Mouse (Mus musculus): ENCODE measurements around the gene Il17rc. TPM values are rescaled to one million over a fixed set of nuclear protein-coding genes. Genes with fewer than 3 reads are reported as not detected.
A peak's percentile ranks its signal among the peaks of the same experiment; 100 is the strongest.

Gene Il17rc
- total RNA-seq, 2 experiments from 2014 or later: 22.7 to 25.4 TPM

DNA sequence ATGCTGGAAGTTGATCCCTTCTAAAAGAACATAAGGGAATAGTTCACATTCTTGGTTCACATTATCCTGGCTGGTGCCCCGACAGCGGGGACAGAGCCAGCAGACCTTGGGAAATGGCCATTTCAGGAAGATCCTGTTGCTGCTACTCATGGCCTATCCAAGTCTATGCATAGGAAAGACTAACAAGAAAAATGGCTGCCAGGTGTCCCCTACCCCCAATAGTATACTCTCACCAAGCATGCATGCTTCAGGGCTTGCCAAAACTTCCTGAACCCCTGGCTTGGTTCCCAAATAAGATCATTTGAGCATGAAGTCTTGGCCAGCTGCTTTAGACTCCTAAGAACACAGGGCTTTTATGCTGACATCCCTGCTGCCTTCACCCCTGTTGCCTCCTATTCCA is 19.4 kb upstream of the Il17rc start:
- no peak for DNase-seq (ENCODE audit: low spot score in 2 of 2)

DNA sequence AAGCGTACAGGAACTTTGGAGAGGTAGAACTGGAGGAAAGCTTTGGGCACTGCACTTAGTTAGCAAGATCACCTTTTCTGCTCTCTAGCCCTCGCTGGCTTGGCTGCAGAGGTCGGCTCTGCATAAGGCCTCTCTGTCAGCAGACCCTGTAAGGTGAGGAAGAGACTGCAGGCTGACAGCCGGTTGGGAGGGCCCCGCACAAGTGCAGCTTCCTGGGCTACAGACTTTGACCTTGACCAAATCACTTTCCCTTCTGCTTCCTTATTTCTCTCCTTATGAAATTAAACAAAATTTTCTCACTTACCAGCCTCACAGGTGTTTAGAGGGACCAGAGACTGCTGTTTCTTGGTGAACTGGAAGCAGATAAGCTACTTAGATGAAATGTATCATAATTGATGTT is 16.2 kb upstream of the Il17rc start:
- DNase-seq (ENCODE audit: low spot score in 2 of 2): no peak

DNA sequence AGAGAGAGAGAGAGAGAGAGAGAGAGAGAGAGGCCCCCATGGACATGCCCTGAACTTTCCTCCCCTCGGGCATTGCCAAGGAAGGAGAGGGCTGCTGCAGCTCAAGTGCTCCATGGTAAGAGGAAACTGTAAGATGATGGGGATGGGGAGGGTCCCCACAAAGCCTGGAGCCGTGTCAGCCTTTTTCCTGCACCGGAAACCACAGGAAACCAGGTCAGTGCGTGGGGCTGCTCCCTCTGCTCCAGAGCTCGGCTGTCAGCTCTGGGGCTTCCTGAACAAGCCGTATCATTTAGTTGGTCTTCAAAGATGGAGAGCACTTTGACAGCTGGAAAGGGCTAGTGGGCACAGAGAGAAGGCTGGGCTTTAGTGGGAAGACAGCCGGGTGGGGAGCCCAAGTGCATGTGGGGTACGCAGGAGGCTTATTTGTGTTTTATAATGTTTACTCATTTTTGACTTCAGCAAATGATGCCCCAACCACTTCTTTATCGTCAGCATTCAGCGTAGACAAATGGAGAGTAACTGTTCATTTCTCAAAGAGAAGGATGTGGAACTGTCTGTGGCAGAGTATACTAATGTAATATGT is 13.2 kb upstream of the Il17rc start, which contains the start of gene Il17re:
Il17re (plus strand) TSS at position 533 of the 583 bp plus-strand sequence.
- no peak for DNase-seq (ENCODE audit: low spot score in 2 of 2)

DNA sequence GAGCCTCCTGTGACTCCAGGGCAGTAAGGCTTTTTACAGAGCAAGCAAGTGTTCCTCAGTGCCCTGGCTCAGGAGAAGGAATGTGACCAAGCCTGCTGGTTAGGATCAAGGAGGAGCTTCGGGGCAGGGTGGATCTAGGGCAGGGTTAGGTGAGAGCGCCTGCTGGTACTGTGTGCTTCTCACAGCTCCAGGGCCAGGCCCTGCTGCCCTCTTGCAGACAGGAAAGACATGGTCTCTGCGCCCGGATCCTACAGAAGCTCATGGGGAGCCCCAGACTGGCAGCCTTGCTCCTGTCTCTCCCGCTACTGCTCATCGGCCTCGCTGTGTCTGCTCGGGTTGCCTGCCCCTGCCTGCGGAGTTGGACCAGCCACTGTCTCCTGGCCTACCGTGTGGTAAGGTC is 12.6 kb upstream of the Il17rc start:
- DNase-seq (ENCODE audit: low spot score in 2 of 2): no peak

DNA sequence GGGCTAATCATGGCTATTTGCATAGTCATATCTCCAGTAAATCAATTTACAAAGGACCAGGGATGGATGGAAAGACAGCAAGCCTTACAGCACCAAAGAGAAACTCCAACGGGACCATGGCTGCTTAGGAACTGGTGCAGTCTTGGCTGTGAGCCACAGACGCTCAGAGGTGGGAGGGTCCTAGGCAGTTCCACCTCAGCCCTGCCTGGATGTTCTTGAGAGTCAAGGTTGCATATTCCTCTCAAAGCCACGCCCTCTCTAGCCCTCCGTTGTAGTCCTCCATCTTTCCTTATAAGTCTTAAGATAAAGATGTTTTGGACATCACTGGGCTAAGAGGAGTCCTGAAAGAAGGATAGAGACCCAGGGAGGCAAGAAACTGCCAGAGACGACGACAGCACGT is 7.2 kb upstream of the Il17rc start:
- DNase-seq (ENCODE audit: low spot score in 2 of 2): no peak

DNA sequence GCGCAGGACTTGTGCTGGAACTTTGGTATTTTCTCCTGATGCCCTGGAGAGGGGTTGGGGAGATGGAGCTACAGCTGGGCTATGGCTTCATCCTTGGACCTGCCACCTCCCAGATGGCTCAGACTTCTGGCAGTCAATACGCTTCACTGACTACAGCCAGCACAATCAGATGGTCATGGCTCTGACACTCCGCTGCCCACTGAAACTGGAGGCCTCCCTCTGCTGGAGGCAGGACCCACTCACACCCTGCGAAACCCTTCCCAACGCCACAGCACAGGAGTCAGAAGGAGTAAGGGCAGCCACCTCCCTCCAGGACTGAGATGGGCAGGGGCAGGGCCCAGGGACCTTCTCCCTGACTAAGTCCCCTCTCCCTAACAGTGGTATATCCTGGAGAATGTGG is 5.6 kb upstream of the Il17rc start:
- no peak for DNase-seq (ENCODE audit: low spot score in 2 of 2)

DNA sequence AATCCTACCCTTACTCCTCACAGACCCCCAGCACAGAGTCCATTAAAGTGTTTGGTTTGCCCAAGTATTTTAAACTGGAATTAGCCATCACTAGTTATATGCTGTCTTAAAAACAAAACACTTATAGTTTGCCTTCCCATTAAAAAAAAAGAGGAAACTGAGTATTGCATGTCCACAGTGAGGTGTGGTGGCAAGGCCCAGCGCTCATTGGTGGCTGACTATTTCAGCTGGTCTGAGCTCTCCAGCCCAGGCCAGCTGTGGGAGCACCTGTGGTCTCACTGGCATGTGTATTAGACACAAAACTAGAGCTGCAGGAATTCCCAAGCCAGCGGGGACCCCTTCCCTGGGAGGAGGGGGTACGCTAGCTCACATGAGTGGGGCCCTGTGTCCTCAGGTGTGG is 2.7 kb upstream of the Il17rc start:
- DNase-seq (ENCODE audit: low spot score in 2 of 2): no peak

DNA sequence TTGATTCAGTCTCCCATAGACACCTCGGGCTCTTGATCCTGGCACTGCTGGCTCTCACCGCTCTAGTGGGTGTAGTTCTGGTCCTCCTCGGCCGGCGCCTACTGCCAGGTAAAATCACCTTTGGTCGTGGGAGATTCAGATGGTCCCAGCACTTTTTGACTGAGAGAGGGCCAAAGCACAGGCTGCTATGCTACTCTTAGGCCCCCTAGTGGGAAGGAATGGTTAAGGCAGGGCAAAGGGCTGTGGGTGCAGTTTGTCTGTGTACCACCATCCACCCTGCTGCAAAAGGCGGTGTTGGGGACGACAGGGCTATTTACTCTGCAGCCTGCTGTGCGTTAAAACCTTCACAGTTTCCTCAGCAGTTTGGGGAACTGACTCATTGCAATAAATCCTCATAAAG is 2.2 kb upstream of the Il17rc start:
- peak in 1 of 2 experiments; percentile 56 for DNase-seq (ENCODE audit: low spot score in 2 of 2)

DNA sequence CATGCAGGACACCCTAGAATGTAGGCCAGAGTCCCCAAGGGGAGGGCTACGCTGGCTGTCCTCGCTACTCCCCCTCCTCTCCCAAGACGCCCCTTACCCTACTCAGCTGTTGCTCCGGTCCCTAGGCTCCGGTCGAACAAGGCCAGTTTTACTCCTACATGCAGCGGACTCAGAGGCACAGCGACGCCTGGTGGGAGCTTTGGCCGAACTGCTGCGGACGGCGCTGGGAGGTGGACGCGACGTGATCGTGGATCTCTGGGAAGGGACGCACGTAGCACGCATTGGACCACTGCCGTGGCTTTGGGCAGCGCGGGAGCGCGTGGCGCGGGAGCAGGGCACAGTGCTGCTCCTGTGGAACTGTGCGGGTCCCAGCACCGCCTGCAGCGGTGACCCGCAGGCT is 1.8 kb upstream of the Il17rc start:
- peak; percentile 50 to 61 for DNase-seq (ENCODE audit: low spot score in 2 of 2)

DNA sequence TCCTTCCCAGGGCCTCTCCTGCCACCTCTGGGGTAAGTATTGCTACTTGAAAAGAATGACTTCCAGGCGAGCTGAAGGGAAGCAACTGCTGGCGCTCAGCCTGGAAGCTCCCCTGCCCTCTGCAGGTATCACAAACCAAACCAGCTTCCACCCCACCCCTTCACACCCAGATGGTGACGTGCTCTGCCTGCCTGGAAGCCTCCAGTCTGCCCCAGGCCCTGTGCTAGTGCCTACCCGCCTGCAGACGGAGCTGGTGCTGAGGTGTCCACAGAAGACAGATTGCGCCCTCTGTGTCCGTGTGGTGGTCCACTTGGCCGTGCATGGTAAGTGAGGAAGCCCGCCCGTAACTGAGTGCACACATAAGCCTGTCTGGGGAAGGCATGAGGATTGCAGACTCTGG is 834 bp downstream of the Il17rc start:
- no peak for DNase-seq (ENCODE audit: low spot score in 2 of 2)

DNA sequence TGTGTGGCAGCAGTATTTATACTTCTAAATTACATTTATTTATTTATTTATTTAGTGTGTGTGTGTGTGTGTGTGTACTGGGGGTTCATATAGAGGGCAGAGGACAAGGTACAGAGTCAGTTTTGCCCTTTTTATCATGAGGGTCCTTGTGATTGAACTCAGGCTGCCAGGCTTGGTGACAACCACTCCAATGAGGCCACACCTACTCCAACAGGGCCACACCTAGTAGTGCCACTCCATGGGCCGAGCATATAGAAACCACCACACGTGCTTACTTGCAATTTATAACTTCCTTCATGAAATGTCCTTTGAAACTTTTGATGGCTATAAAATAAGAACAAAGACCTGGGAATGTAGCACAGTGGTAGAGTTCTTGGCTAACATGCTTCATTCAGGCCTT is 2.0 kb downstream of the Il17rc start:
- no peak for DNase-seq (ENCODE audit: low spot score in 2 of 2)

DNA sequence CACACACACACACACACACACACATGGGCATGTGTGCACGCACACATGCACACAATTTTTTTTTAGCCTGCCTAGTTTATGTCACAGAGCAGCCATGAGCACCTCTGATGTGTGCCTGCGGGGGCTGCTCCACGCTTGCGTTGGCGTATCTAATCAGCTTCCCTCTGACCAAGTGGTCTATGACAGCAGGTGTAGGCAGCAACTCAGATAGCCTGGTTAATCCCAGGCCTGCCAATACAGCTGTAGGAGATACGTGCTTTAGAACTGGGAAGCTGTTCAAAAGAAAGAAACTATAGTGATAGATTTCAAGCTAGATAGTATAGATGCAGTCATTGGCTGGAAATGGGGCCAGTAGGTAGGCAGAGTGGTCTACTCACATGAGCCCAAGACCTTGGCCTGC is 2.5 kb downstream of the Il17rc start:
- DNase-seq (ENCODE audit: low spot score in 2 of 2): no peak

DNA sequence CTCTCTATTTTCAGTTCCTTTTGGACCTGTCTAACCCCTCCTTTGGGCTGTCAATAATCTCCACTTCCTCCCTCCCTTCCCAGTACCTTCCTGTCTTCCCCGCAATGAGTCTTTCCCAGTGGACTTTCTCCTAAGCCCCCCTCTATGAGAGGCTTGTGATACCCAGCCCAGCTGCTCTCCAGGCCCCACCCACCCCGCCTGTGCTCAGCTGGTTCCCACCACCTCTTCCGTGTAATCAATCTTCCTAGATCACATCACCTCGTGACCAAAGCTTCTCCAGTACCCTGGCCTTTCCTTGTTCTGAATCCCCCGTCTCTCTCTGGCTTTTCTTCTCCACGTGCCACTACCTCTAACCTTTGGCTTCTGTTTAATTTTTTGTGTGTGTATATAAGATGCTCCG is 6.1 kb downstream of the Il17rc start:
- DNase-seq (ENCODE audit: low spot score in 2 of 2): no peak

DNA sequence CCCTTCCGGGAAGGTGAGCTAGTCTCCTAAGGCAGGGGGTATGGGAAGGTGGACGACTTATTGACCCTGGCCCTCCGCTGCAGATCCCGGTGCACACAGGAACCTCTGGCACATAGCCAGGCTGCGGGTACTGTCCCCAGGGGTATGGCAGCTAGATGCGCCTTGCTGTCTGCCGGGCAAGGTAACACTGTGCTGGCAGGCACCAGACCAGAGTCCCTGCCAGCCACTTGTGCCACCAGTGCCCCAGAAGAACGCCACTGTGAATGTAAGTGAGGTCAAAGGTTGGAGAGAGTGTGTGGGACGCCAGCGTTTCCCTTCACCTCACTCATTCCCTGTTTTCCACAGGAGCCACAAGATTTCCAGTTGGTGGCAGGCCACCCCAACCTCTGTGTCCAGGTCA is 7.7 kb downstream of the Il17rc start:
- DNase-seq (ENCODE audit: low spot score in 2 of 2): no peak

DNA sequence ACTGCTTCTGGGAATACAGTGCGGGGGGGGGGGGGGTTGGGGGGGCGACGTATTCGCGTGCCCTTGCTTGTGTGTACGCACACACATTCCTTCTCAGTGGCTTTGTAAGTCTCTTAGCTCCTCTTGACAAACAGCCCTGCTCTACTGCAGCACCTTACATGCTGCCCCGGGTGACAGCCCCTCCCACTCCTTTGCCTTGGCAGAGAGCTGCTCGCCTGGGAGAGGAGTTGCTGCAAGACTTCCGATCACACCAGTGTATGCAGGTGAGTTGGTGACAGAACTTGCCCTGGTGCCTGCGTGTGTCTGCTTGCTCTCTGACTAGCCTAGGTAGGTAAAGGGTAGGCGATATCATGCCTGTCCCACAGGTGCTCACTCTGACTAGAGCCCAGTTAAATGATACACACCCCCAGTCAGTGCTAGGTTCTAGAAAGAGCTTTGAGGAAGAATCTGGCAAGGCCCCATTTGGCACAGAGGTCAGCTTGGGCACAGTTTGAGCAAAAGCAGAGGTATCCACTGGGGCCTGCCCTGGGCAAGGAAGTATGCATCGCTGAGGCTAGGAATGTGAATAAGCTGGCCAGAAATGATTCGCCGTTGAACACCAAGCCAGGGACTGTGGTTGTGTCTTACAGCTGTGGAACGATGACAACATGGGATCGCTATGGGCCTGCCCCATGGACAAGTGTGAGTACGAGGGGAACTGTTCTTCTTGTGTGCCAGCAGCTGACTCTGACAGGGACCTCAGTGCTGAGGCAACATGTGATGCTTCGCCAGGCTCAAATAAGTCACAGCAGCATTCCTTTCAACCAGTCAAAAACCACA is 9.5 kb downstream of the Il17rc start:
- no peak for DNase-seq (ENCODE audit: low spot score in 2 of 2)

DNA sequence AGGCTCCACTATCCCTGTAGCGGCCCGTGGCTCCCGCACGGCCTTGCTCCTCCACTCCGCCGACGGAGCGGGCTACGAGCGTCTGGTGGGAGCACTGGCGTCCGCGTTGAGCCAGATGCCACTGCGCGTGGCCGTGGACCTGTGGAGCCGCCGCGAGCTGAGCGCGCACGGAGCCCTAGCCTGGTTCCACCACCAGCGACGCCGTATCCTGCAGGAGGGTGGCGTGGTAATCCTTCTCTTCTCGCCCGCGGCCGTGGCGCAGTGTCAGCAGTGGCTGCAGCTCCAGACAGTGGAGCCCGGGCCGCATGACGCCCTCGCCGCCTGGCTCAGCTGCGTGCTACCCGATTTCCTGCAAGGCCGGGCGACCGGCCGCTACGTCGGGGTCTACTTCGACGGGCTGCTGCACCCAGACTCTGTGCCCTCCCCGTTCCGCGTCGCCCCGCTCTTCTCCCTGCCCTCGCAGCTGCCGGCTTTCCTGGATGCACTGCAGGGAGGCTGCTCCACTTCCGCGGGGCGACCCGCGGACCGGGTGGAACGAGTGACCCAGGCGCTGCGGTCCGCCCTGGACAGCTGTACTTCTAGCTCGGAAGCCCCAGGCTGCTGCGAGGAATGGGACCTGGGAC is 11.4 kb downstream of the Il17rc start:
- DNase-seq (ENCODE audit: low spot score in 2 of 2): no peak

DNA sequence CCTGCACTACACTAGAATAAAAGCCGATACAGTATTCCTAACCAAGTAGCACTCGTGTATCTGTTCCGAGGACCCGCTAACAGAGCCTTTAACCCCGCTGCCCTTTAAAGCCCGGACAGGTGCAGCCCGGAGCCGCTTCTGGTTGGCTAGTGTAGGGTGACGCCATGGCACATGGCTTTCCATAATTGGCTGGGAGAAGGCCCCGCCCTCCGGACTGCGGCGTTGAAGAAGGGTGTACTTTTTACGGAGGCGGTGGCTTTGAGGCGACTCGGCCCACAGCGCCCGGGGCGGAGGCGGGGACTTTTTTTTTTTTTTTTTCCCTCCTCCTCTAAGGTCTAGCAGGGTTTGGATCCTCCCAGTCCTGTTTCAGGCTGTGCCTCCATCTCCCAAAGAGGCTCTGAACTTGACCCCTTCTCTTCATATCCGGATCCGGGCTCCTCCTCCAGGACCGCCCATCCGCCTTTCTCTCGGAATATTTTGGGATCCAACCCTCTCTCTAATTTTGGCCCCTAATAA is 11.9 kb downstream of the Il17rc start, which contains the start of gene Creld1:
Creld1 (plus strand) TSS at position 198 of the 516 bp plus-strand sequence.
- DNase-seq (ENCODE audit: low spot score in 2 of 2): peak; percentile 70 to 87

DNA sequence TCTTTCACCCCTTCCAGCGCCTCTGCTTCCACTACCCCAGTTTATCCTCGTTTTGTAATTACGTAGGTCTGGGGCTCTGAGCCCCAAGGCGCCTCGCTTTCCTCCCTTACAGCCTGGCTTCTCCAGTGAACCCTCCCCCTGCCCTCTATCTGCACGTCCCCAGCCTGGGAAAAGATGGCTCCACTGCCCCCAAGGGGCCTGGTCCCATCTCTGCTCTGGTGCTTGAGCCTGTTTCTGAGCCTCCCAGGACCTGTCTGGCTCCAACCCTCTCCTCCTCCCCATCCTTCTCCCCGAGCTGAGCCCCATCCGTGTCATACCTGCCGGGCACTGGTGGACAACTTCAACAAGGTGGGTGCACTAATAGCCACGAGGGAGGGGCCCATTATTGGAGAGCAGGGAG is 12.5 kb downstream of the Il17rc start:
- DNase-seq (ENCODE audit: low spot score in 2 of 2): no peak

DNA sequence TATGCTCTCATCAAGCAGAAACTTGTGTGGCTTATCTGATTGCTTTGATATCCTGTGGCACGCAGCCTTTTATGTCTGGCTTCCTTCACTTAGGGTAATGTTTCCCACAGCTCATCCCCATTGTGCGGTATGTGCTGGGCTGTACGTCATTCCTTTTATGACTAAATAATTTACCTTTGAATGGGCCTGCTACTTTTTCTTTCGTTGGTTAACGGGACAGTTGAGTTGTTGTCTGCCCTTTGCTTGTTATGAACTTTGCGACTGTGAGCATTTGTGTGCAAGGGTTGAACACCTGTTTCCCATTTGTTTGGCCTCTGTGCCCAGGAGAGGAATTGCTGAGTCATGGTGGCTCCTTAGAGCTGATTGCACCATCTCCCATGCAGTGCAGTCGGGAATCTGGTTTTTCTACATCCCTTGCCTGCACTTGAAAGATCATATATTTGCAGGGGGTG is 15.9 kb downstream of the Il17rc start:
- no peak for DNase-seq (ENCODE audit: low spot score in 2 of 2)

DNA sequence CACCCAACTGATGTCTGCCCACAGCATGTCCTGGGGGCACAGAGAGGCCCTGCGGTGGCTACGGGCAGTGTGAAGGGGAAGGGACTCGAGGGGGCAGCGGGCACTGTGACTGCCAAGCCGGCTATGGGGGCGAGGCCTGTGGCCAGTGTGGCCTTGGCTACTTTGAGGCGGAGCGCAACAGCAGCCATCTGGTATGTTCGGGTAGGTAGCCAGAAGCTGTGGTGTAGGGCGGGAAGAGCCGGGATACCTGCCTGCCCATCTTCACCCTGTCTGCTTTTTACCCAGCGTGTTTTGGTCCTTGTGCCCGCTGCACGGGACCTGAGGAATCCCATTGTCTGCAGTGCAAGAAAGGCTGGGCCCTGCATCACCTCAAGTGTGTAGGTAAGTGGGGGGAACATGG is 18.2 kb downstream of the Il17rc start:
- no peak for DNase-seq (ENCODE audit: low spot score in 2 of 2)

DNA sequence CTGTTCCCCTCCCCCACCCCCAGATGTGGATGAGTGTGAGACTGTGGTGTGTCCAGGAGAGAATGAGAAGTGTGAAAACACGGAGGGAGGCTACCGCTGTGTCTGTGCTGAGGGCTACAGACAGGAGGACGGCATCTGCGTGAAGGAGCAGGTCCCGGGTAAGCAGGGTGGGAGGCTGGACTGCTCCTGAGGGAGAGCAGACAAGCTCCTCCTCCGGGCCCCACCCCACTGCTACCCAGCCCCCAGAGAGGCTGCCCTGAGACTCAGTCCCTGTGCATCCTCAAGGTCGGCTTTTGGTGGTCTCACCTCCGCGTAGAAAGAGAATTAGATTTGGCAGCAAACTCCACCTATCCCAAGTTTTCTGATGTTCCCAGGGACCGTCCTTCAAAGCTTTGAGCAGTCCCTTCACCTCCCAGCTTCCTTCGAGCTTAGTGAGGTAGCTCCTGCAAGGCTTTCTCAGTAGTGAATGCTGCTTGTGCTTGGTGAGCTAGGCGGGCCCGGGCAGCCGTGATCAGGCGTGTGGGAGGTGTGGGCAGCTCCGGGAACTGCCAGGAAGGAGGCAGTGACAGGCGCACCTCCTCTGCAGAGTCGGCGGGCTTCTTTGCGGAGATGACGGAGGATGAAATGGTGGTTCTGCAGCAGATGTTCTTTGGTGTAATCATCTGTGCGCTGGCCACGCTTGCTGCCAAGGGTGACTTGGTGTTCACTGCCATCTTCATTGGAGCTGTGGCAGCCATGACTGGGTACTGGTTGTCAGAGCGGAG is 21.1 kb downstream of the Il17rc start:
- DNase-seq (ENCODE audit: low spot score in 2 of 2): no peak
